Mouse (Mus musculus) heart, postnatal 0 days (tissue): ENCODE measurements around the gene Necap1. TPM values are rescaled to one million over a fixed set of nuclear protein-coding genes. Genes with fewer than 3 reads are reported as not detected.
A peak's percentile ranks its signal among the peaks of the same experiment; 100 is the strongest.

Experiments
- ATAC-seq: fragments of 200-750 bp; cut with Nextera tagmentation; 2 replicates; pipeline ENCODE4 v1.8.0; 2017; ENCODE audit warnings: low read depth, moderate number of reproducible peaks, moderate library complexity; ENCODE audit not compliant: insufficient read depth
- DNase-seq: peaks from one replicate; pipeline ENCODE4 v3.0.0-alpha.2; 2016; ENCODE audit warnings: low spot score
- H3K27ac ChIP-seq: fragments of 300-500 bp; sonication (generic); 2 replicates; pipeline ENCODE4 v1.5.1; 2014; ENCODE audit warnings: low read depth, mild to moderate bottlenecking
- H3K27me3 ChIP-seq: fragments of 300-500 bp; sonication (generic); 2 replicates; pipeline ENCODE4 v1.6.1; 2014; ENCODE audit warnings: low read length, mixed read lengths; ENCODE audit not compliant: control insufficient read depth, insufficient read depth
- H3K36me3 ChIP-seq: fragments of 300-500 bp; sonication (generic); replicated peaks from 2 replicates; pipeline ENCODE4 v1.6.1; 2014; ENCODE audit warnings: low read length, mixed read lengths; ENCODE audit not compliant: control insufficient read depth, insufficient read depth
- H3K4me1 ChIP-seq: fragments of 300-500 bp; sonication (generic); 2 replicates; pipeline ENCODE4 v1.6.1; 2014; ENCODE audit warnings: antibody characterized with exemption; ENCODE audit not compliant: control insufficient read depth, insufficient read depth
- H3K4me2 ChIP-seq: fragments of 300-500 bp; sonication (generic); 2 replicates; pipeline ENCODE4 v1.6.1; 2014; ENCODE audit warnings: low read depth, mild to moderate bottlenecking, low read length, moderate library complexity
- H3K4me3 ChIP-seq: fragments of 300-500 bp; sonication (generic); 2 replicates; pipeline ENCODE4 v1.5.1; 2014; ENCODE audit warnings: low read depth, low read length
- H3K9ac ChIP-seq: fragments of 300-500 bp; sonication (generic); replicated peaks from 2 replicates; pipeline ENCODE4 v1.6.1; 2014; ENCODE audit warnings: low read depth, low read length, mixed read lengths
- H3K9me3 ChIP-seq: fragments of 300-500 bp; sonication (generic); replicated peaks from 2 replicates; pipeline ENCODE4 v1.6.1; 2016; ENCODE audit warnings: low read length; ENCODE audit not compliant: control insufficient read depth
- CTCF ChIP-seq: IDR thresholded peaks from 2 replicates; pipeline ENCODE4 v1.5.1; 2016; ENCODE audit warnings: antibody characterized with exemption, control low read depth, low read depth
- EP300 ChIP-seq: IDR thresholded peaks from 2 replicates; pipeline ENCODE4 v1.6.1; 2016; ENCODE audit warnings: antibody characterized with exemption, low read depth
- WGBS: fragments of 180-500 bp; shearing (Covaris S2); extraction: QIAGEN DNeasy Blood & Tissue Kit; methylation state at CpG from one replicate; pipeline ENCODE4 v1.1.7; 2014; 5-methylcytosine and 5-hydroxymethylcytosine counted together
- microRNA-seq: library from miRNA; unstranded; fragments of <30 nt; microRNA quantifications from one replicate; pipeline ENCODE4, GENCODE M21; 2016
- polyA plus RNA-seq: library from polyadenylated mRNA; unstranded; fragments of >200 nt; fragmentation: Nextera tagmentation; extraction: Ambion mirVana; gene quantifications from 2 replicates; pipeline ENCODE4 v1.2.1, GENCODE M21; 2015
- total RNA-seq: library from RNA; depleted of rRNA; stranded (reverse); fragments of >200 nt; gene quantifications from 2 replicates; pipeline ENCODE4 v1.2.3, GENCODE M21; 2014; ENCODE audit warnings: low replicate concordance; rRNA removed

Gene Necap1
- total and polyA plus RNA-seq, 2 experiments from 2014 or later, result 35.9 to 40.3 TPM

GRCm38 (mm10) chr6:122889599-122889998 is 15.3 kb downstream of the Necap1 start:
- Histone ChIP-seq H3K4me1 (no peaks in the 10 kb centered on the region), H3K27me3 (no peaks in the 10 kb centered on the region), H3K36me3 (peaks cover 54% of the 10 kb centered on the region), H3K27ac (no peak overlapping the region), H3K4me2 (no peak overlapping the region), H3K9ac (no peak overlapping the region), H3K4me3 (no peak overlapping the region), H3K9me3 (no peaks in the 10 kb centered on the region)
- WGBS, result 85% methylated on average over 2 of the region's 2 CpGs
- ATAC-seq (no peak), DNase-seq (no peak)
- TF ChIP-seq EP300 (no peak), CTCF (no peak)

GRCm38 (mm10) chr6:122892442-122893049 is 18.3 kb downstream of the Necap1 start:
- DNase-seq, result peak; percentile 35
- H3K27me3 ChIP-seq, result no peaks in the 10 kb centered on the region
- no peaks in the 10 kb centered on the region for H3K9me3 ChIP-seq
- H3K4me2 ChIP-seq, result no peak overlapping the region
- H3K36me3 ChIP-seq, result peaks cover 25% of the 10 kb centered on the region
- TF ChIP-seq CTCF, result peak; percentile 85
- TF ChIP-seq EP300, result no peak
- H3K4me1 ChIP-seq, result no peaks in the 10 kb centered on the region
- WGBS, result 7% methylated on average over 2 of the region's 2 CpGs
- H3K27ac ChIP-seq, result no peak overlapping the region
- H3K9ac ChIP-seq, result no peak overlapping the region
- no peak overlapping the region for H3K4me3 ChIP-seq
- ATAC-seq, result no peak

- Histone ChIP-seq H3K4me2 (no peak overlapping the region), H3K27me3 (no peaks in the 10 kb centered on the region), H3K4me3 (no peak overlapping the region), H3K9ac (no peak overlapping the region), H3K9me3 (no peaks in the 10 kb centered on the region), H3K27ac (no peak overlapping the region), H3K4me1 (no peaks in the 10 kb centered on the region), H3K36me3 (no peaks in the 10 kb centered on the region)
- no peak for DNase-seq
- 34% methylated on average over 4 of the region's 4 CpGs for WGBS
- ATAC-seq, result no peak
- TF ChIP-seq CTCF, result no peak
- no peak for TF ChIP-seq EP300
Measured at GRCm38 (mm10) chr6:122919922-122920321, 45.6 kb downstream of the Necap1 start.

- H3K4me3 ChIP-seq, result no peak within 1 kb of the TSS
Measured at GRCm38 (mm10) chr6:122921451-122921850, 47.2 kb downstream of the Necap1 start, which contains the start of gene Clec4a1. TSS of gene Clec4a1 (plus strand) at chr6:122921848.

GRCm38 (mm10) chr6:122934845-122935244 is 60.6 kb downstream of the Necap1 start:
- no peak overlapping the region for H3K4me2 ChIP-seq
- no peaks in the 10 kb centered on the region for H3K27me3 ChIP-seq
- TF ChIP-seq EP300, result no peak
- TF ChIP-seq CTCF, result no peak
- ATAC-seq, result no peak
- no peak overlapping the region for H3K4me3 ChIP-seq
- no peak overlapping the region for H3K9ac ChIP-seq
- no peaks in the 10 kb centered on the region for H3K36me3 ChIP-seq
- H3K27ac ChIP-seq, result no peak overlapping the region
- DNase-seq, result no peak
- H3K9me3 ChIP-seq, result no peaks in the 10 kb centered on the region
- WGBS, result 73% methylated on average over 3 of the region's 3 CpGs
- H3K4me1 ChIP-seq, result no peaks in the 10 kb centered on the region

More at GRCm38 (mm10) chr6:122921451-122921850, 47.2 kb downstream of the Necap1 start, which contains the start of gene Clec4a1:
- no peak within 1 kb of the TSS for H3K9ac ChIP-seq
- no peak within 1 kb of the TSS for H3K27ac ChIP-seq
- H3K36me3 ChIP-seq, result no peaks in the 10 kb centered on the region
- H3K4me2 ChIP-seq, result no peak within 1 kb of the TSS
- H3K4me1 ChIP-seq, result no peaks in the 10 kb centered on the region
- no peaks in the 10 kb centered on the region for H3K27me3 ChIP-seq
- WGBS, result 39% methylated on average over 4 of the region's 4 CpGs
- DNase-seq (no peak), ATAC-seq (no peak)
- no peak for TF ChIP-seq CTCF
- no peak for TF ChIP-seq EP300
- H3K9me3 ChIP-seq, result no peaks in the 10 kb centered on the region

Small RNA genes lying within 50 kb of the gene (microRNA-seq; reads per million reads assigned to microRNA genes)
- not detected for gene Mir7231

Other genes with a start within 250 kb of the Necap1 start
- gene Dppa3, start 248.1 kb upstream of the Necap1 start, total RNA-seq, result not detected in 2 replicates
- gene Dppa3, start 248.1 kb upstream of the Necap1 start, polyA plus RNA-seq, result 0.18 and 0.41 TPM in 2 replicates
- gene Nanog, start 167.0 kb upstream of the Necap1 start, total RNA-seq, result 0.73 and 1.3 TPM in 2 replicates
- gene Nanog, start 167.0 kb upstream of the Necap1 start, polyA plus RNA-seq, result 0.47 and 0.61 TPM in 2 replicates
- 21.4 and 21.6 TPM in 2 replicates for gene Slc2a3, start 72.8 kb upstream of the Necap1 start, total RNA-seq
- gene Slc2a3, start 72.8 kb upstream of the Necap1 start, polyA plus RNA-seq, result 1.7 and 1.8 TPM in 2 replicates
- 17.8 TPM in 2 replicates for gene Foxj2, start 54.6 kb upstream of the Necap1 start, total RNA-seq
- 4.4 and 4.5 TPM in 2 replicates for gene Foxj2, start 54.6 kb upstream of the Necap1 start, polyA plus RNA-seq
- gene C3ar1, start 18.3 kb upstream of the Necap1 start, total RNA-seq, result 0.46 and 2.9 TPM in 2 replicates
- 2.3 and 2.4 TPM in 2 replicates for gene C3ar1, start 18.3 kb upstream of the Necap1 start, polyA plus RNA-seq
- gene Clec4a1, start 47.4 kb downstream of the Necap1 start, total RNA-seq, result 0.54 TPM in 1 of 2 replicates, not detected in the other
- gene Clec4a1, start 47.4 kb downstream of the Necap1 start, polyA plus RNA-seq, result 1.8 and 2.0 TPM in 2 replicates
- gene Clec4a3, start 78.0 kb downstream of the Necap1 start, total RNA-seq, result 1.3 and 2.7 TPM in 2 replicates
- 2.5 and 3.4 TPM in 2 replicates for gene Clec4a3, start 78.0 kb downstream of the Necap1 start, polyA plus RNA-seq
- gene Clec4a4, start 115.9 kb downstream of the Necap1 start, total RNA-seq, result not detected in 2 replicates
- gene Clec4a4, start 115.9 kb downstream of the Necap1 start, polyA plus RNA-seq, result not detected in 2 replicates
- not detected in 2 replicates for gene Clec4b1, start 175.5 kb downstream of the Necap1 start, total RNA-seq
- not detected in 2 replicates for gene Clec4b1, start 175.5 kb downstream of the Necap1 start, polyA plus RNA-seq
- 0.35 and 0.38 TPM in 2 replicates for gene Clec4a2, start 232.0 kb downstream of the Necap1 start, total RNA-seq
- gene Clec4a2, start 232.0 kb downstream of the Necap1 start, polyA plus RNA-seq, result 2.6 and 2.7 TPM in 2 replicates